Mouse (Mus musculus) megakaryocyte, embryonic 14.5 days (primary cell): ENCODE measurements at regions not wholly inside any gene's neighbourhood (a gene's known extent, or its start where the extent isn't known, plus 50 kb on each side); places are given as distances from the start of the nearest gene placed in this dataset.

Source experiments
- H3K27me3 ChIP-seq: replicated peaks from 2 replicates; pipeline ENCODE3; 2012; ENCODE audit warnings: inconsistent platforms
- H3K36me3 ChIP-seq: replicated peaks from 2 replicates; pipeline ENCODE3; 2012; ENCODE audit warnings: low read length, inconsistent platforms, mixed read lengths
- H3K4me1 ChIP-seq: 2 replicates; pipeline ENCODE4 v1.6.1; 2012; ENCODE audit warnings: inconsistent platforms
- H3K4me3 ChIP-seq: replicated peaks from 2 replicates; pipeline ENCODE3; 2012; ENCODE audit warnings: moderate library complexity, mild to moderate bottlenecking, inconsistent platforms
- H3K9me3 ChIP-seq: 2 replicates; pipeline ENCODE4 v1.6.1; 2012; ENCODE audit warnings: inconsistent platforms
- FLI1 ChIP-seq: IDR thresholded peaks from 2 replicates; pipeline ENCODE4 v1.6.1; 2012; ENCODE audit warnings: low read length, inconsistent platforms, mixed read lengths
- GATA1 ChIP-seq: IDR thresholded peaks from 3 replicates; pipeline ENCODE4 v1.6.1; 2012; ENCODE audit warnings: mixed read lengths, low read length, inconsistent platforms, borderline replicate concordance

GRCm38 (mm10) chr7:133521936-133522335, 80.0 kb downstream of the Tex36 start:
- Histone ChIP-seq H3K36me3 (no peaks in the 10 kb centered on the region), H3K9me3 (no peaks in the 10 kb centered on the region), H3K4me3 (no peak overlapping the region), H3K4me1 (no peaks in the 10 kb centered on the region), H3K27me3 (no peaks in the 10 kb centered on the region)
- TF ChIP-seq FLI1: no peak
- no peak for TF ChIP-seq GATA1

- H3K4me3 ChIP-seq: no peak overlapping the region
- H3K27me3 ChIP-seq: no peaks in the 10 kb centered on the region
- H3K9me3 ChIP-seq: no peaks in the 10 kb centered on the region
Measured at GRCm38 (mm10) chr7:133518926-133519325, 83.0 kb downstream of the Tex36 start.

GRCm38 (mm10) chr7:133517576-133517975, 84.4 kb downstream of the Tex36 start:
- TF ChIP-seq FLI1 (no peak), GATA1 (no peak)
- H3K27me3 ChIP-seq: no peaks in the 10 kb centered on the region
- H3K4me3 ChIP-seq: no peak overlapping the region
- no peaks in the 10 kb centered on the region for H3K36me3 ChIP-seq
- H3K4me1 ChIP-seq: no peaks in the 10 kb centered on the region
- no peaks in the 10 kb centered on the region for H3K9me3 ChIP-seq

More at GRCm38 (mm10) chr7:133518926-133519325, 83.0 kb downstream of the Tex36 start:
- Histone ChIP-seq H3K4me1 (no peaks in the 10 kb centered on the region), H3K36me3 (no peaks in the 10 kb centered on the region)
- no peak for TF ChIP-seq GATA1
- no peak for TF ChIP-seq FLI1

- Histone ChIP-seq H3K36me3 (no peaks in the 10 kb centered on the region), H3K9me3 (peaks cover 11% of the 10 kb centered on the region), H3K27me3 (no peaks in the 10 kb centered on the region), H3K4me1 (no peaks in the 10 kb centered on the region), H3K4me3 (no peak overlapping the region)
- TF ChIP-seq GATA1 (no peak), FLI1 (no peak)
Measured at GRCm38 (mm10) chr7:133510926-133511325, 91.0 kb downstream of the Tex36 start.

- Histone ChIP-seq H3K4me3 (no peak overlapping the region), H3K9me3 (peaks cover 17% of the 10 kb centered on the region), H3K27me3 (no peaks in the 10 kb centered on the region), H3K4me1 (no peaks in the 10 kb centered on the region), H3K36me3 (no peaks in the 10 kb centered on the region)
- TF ChIP-seq GATA1 (no peak), FLI1 (no peak)
Measured at GRCm38 (mm10) chr7:133509486-133509885, 92.5 kb downstream of the Tex36 start.

- TF ChIP-seq FLI1 (no peak), GATA1 (no peak)
- Histone ChIP-seq H3K27me3 (no peaks in the 10 kb centered on the region), H3K9me3 (peaks cover 17% of the 10 kb centered on the region), H3K4me1 (no peaks in the 10 kb centered on the region), H3K4me3 (no peak overlapping the region), H3K36me3 (no peaks in the 10 kb centered on the region)
Measured at GRCm38 (mm10) chr7:133508370-133509012, 93.5 kb downstream of the Tex36 start.

GRCm38 (mm10) chr7:133505628-133506027, 96.3 kb downstream of the Tex36 start:
- Histone ChIP-seq H3K4me1 (no peaks in the 10 kb centered on the region), H3K36me3 (no peaks in the 10 kb centered on the region), H3K9me3 (peaks cover 13% of the 10 kb centered on the region), H3K27me3 (peaks cover 2% of the 10 kb centered on the region), H3K4me3 (peak overlapping the region; percentile 33)
- TF ChIP-seq FLI1 (no peak), GATA1 (no peak)

GRCm38 (mm10) chr7:133503946-133504345, 98.0 kb downstream of the Tex36 start:
- H3K36me3 ChIP-seq: no peaks in the 10 kb centered on the region
- TF ChIP-seq GATA1 (no peak), FLI1 (no peak)
- peaks cover 2% of the 10 kb centered on the region for H3K27me3 ChIP-seq
- H3K9me3 ChIP-seq: peaks cover 13% of the 10 kb centered on the region
- H3K4me1 ChIP-seq: no peaks in the 10 kb centered on the region
- H3K4me3 ChIP-seq: no peak overlapping the region

GRCm38 (mm10) chr7:133502731-133503130, 99.2 kb downstream of the Tex36 start:
- no peak overlapping the region for H3K4me3 ChIP-seq
- H3K36me3 ChIP-seq: no peaks in the 10 kb centered on the region
- TF ChIP-seq FLI1: no peak
- H3K4me1 ChIP-seq: no peaks in the 10 kb centered on the region
- peaks cover 13% of the 10 kb centered on the region for H3K9me3 ChIP-seq
- peaks cover 2% of the 10 kb centered on the region for H3K27me3 ChIP-seq

GRCm38 (mm10) chr7:133497551-133497950, 104.4 kb downstream of the Tex36 start:
- H3K36me3 ChIP-seq: no peaks in the 10 kb centered on the region
- H3K4me3 ChIP-seq: no peak overlapping the region
- no peak for TF ChIP-seq GATA1
- TF ChIP-seq FLI1: no peak
- no peaks in the 10 kb centered on the region for H3K4me1 ChIP-seq
- peaks cover 2% of the 10 kb centered on the region for H3K27me3 ChIP-seq
- H3K9me3 ChIP-seq: no peaks in the 10 kb centered on the region

- Histone ChIP-seq H3K9me3 (no peaks in the 10 kb centered on the region), H3K4me3 (no peak overlapping the region), H3K4me1 (no peaks in the 10 kb centered on the region), H3K36me3 (no peaks in the 10 kb centered on the region), H3K27me3 (peaks cover 5% of the 10 kb centered on the region)
- TF ChIP-seq FLI1: no peak
- no peak for TF ChIP-seq GATA1
Measured at GRCm38 (mm10) chr7:133494982-133495550, 106.9 kb downstream of the Tex36 start.
